Mouse (Mus musculus): ENCODE measurements around the gene Rbm5.
A peak's percentile ranks its signal among the peaks of the same experiment; 100 is the strongest.

Gene Rbm5

GRCm38 (mm10) chr9:107770374-107771290 lies at the start of gene Rbm5:
TSS of gene Rbm5 (minus strand) at chr9:107770996.
- DNase-seq (ENCODE audit: low spot score in 2 of 2) = peak; percentile 91 to 92

- DNase-seq (ENCODE audit: low spot score in 2 of 2) = no peak
Measured at GRCm38 (mm10) chr9:107812132-107812531, 41.3 kb upstream of the Rbm5 start.

- DNase-seq (ENCODE audit: low spot score in 2 of 2) = no peak
Measured at GRCm38 (mm10) chr9:107810985-107811384, 40.2 kb upstream of the Rbm5 start.

GRCm38 (mm10) chr9:107791714-107792113 lies 20.9 kb upstream of the Rbm5 start:
- no peak for DNase-seq (ENCODE audit: low spot score in 2 of 2)

- no peak for DNase-seq (ENCODE audit: low spot score in 2 of 2)
Measured at GRCm38 (mm10) chr9:107782536-107783203, 11.9 kb upstream of the Rbm5 start.

GRCm38 (mm10) chr9:107776809-107777208 lies 6.0 kb upstream of the Rbm5 start:
- no peak for DNase-seq (ENCODE audit: low spot score in 2 of 2)

GRCm38 (mm10) chr9:107774411-107774810 lies 3.6 kb upstream of the Rbm5 start:
- no peak for DNase-seq (ENCODE audit: low spot score in 2 of 2)

- no peak for DNase-seq (ENCODE audit: low spot score in 2 of 2)
Measured at GRCm38 (mm10) chr9:107771782-107772181, 986 bp upstream of the Rbm5 start.

- no peak for DNase-seq (ENCODE audit: low spot score in 2 of 2)
Measured at GRCm38 (mm10) chr9:107770037-107770373, 791 bp downstream of the Rbm5 start.

GRCm38 (mm10) chr9:107769445-107770000 lies 1.3 kb downstream of the Rbm5 start:
- DNase-seq (ENCODE audit: low spot score in 2 of 2) = no peak

- no peak for DNase-seq (ENCODE audit: low spot score in 2 of 2)
Measured at GRCm38 (mm10) chr9:107768851-107769250, 1.9 kb downstream of the Rbm5 start.

- no peak for DNase-seq (ENCODE audit: low spot score in 2 of 2)
Measured at GRCm38 (mm10) chr9:107759593-107759992, 11.2 kb downstream of the Rbm5 start.

GRCm38 (mm10) chr9:107750378-107750777 lies 20.4 kb downstream of the Rbm5 start:
- DNase-seq (ENCODE audit: low spot score in 2 of 2) = no peak

- no peak for DNase-seq (ENCODE audit: low spot score in 2 of 2)
Measured at GRCm38 (mm10) chr9:107748063-107748462, 22.7 kb downstream of the Rbm5 start.

GRCm38 (mm10) chr9:107747310-107747709 lies 23.5 kb downstream of the Rbm5 start:
- DNase-seq (ENCODE audit: low spot score in 2 of 2) = no peak

GRCm38 (mm10) chr9:107746679-107747078 lies 24.1 kb downstream of the Rbm5 start:
- no peak for DNase-seq (ENCODE audit: low spot score in 2 of 2)

GRCm38 (mm10) chr9:107744061-107744460 lies 26.7 kb downstream of the Rbm5 start:
- no peak for DNase-seq (ENCODE audit: low spot score in 2 of 2)

- DNase-seq (ENCODE audit: low spot score in 2 of 2) = no peak
Measured at GRCm38 (mm10) chr9:107738841-107739202, 32.0 kb downstream of the Rbm5 start.

GRCm38 (mm10) chr9:107738020-107738840 lies 32.6 kb downstream of the Rbm5 start:
- DNase-seq (ENCODE audit: low spot score in 2 of 2) = peak; percentile 62 to 86

GRCm38 (mm10) chr9:107736185-107736485 lies 34.7 kb downstream of the Rbm5 start:
- DNase-seq (ENCODE audit: low spot score in 2 of 2) = no peak

GRCm38 (mm10) chr9:107735356-107736184 lies 35.2 kb downstream of the Rbm5 start:
- DNase-seq (ENCODE audit: low spot score in 2 of 2) = no peak

Measured in frontal cortex, postnatal 10 days (tissue).